Mouse (Mus musculus): Measurements from ENCODE around the gene Chmp2b.

DNA sequence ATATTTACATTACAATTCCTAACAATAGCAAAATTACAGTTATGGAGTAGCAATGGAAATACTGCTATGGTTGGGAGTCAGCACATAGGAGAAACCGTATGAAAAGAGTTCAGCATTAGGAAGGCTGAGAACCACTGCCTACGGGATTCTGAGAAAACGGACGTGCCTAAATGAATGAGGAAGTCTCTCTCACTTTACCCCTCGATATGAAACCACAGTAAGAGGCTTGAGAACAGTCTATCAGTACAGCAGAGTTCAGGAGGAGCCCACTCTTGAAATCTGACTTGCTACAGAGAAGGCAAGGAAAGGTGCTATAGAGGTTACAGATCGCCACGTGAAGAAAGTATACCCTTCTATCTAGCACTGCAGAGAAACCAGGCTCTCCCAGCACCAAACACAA lies 13.6 kb downstream of the Chmp2b start:
- TF ChIP-seq POLR2A (IDR thresholded peaks at IDR 0.05; ENCODE audit: extremely low read depth, insufficient read depth, low read length) (no peak), CTCF (IDR thresholded peaks at IDR 0.05; ENCODE audit: extremely low read depth, insufficient read depth, low read length) (no peak)
